In genomic region chr11:21374096-21374495, GRCm38 (mm10) we compare ENCODE assay signal across 26 mouse cellular contexts. TPM values are rescaled to one million over a fixed set of nuclear protein-coding genes. Genes with fewer than 3 reads are reported as not detected.
DNase-seq lines count a peak whose midpoint lies in the region; ATAC-seq and TF ChIP-seq lines count a peak whose summit lies in the region.
"Had no signal": no experiment of that assay in that cellular context is flagged by ENCODE, and none has a peak within 500 bp of the region (broad histone marks: within the 10 kb centered on the region; RNA-seq: fewer than 3 reads in every experiment).

No protein-coding gene starts in this region.

- no peak overlapping the region for H3K4me2 ChIP-seq in kidney, embryonic 15.5 days
- no peak overlapping the region for H3K4me2 ChIP-seq in midbrain, postnatal 0 days (ENCODE audit: low read depth, low read length, poor library complexity, severe bottlenecking)
- no peak overlapping the region for H3K4me2 ChIP-seq in midbrain, embryonic 11.5 days
- H3K4me2 ChIP-seq in heart, embryonic 12.5 days, result no peak overlapping the region
- H3K4me2 ChIP-seq: embryonic facial prominence, embryonic 13.5 days; heart, embryonic 13.5 days; liver, embryonic 15.5 days; lung, embryonic 15.5 days; neural tube, embryonic 12.5 days had no signal

- H3K36me3 ChIP-seq in kidney, embryonic 15.5 days, result no peaks in the 10 kb centered on the region
- no peaks in the 10 kb centered on the region for H3K36me3 ChIP-seq in midbrain, postnatal 0 days (ENCODE audit: insufficient read depth, low read length)
- H3K36me3 ChIP-seq in midbrain, embryonic 11.5 days (ENCODE audit: control insufficient read depth, insufficient read depth, low read length), result no peaks in the 10 kb centered on the region
- no peaks in the 10 kb centered on the region for H3K36me3 ChIP-seq in heart, embryonic 12.5 days
- H3K36me3 ChIP-seq: embryonic facial prominence, embryonic 13.5 days; forebrain, embryonic 10.5 days; heart, embryonic 13.5 days; liver, embryonic 15.5 days; lung, embryonic 15.5 days; midbrain, embryonic 10.5 days; neural tube, embryonic 12.5 days had no signal

- no peaks in the 10 kb centered on the region for H3K27me3 ChIP-seq in kidney, embryonic 15.5 days
- H3K27me3 ChIP-seq in midbrain, postnatal 0 days (ENCODE audit: insufficient read depth, low read length), result no peaks in the 10 kb centered on the region
- no peaks in the 10 kb centered on the region for H3K27me3 ChIP-seq in midbrain, embryonic 11.5 days (ENCODE audit: control insufficient read depth, insufficient read depth, low read length)
- H3K27me3 ChIP-seq in heart, embryonic 12.5 days (replicated peaks), result no peaks in the 10 kb centered on the region
- H3K27me3 ChIP-seq: embryonic facial prominence, embryonic 13.5 days; heart, embryonic 13.5 days; lung, embryonic 15.5 days; neural tube, embryonic 12.5 days had no signal

- WGBS in kidney, embryonic 15.5 days, result 90% methylated on average over 3 of the region's 3 CpGs
- 86% methylated on average over 3 of the region's 3 CpGs for WGBS in midbrain, postnatal 0 days
- WGBS in midbrain, embryonic 11.5 days, result 91% methylated on average over 3 of the region's 3 CpGs
- WGBS in heart, embryonic 12.5 days, result 89% methylated on average over 3 of the region's 3 CpGs

- no peak for TF ChIP-seq CTCF in midbrain, postnatal 0 days (IDR thresholded peaks at IDR 0.05)
- no peak for TF ChIP-seq CTCF in brain, embryonic 14.5 days (IDR thresholded peaks at IDR 0.05; ENCODE audit: borderline replicate concordance, extremely low read depth, insufficient read depth, insufficient read length)

- peaks cover 9% of the 10 kb centered on the region for H3K4me1 ChIP-seq in kidney, embryonic 15.5 days
- H3K4me1 ChIP-seq in midbrain, postnatal 0 days (ENCODE audit: insufficient read depth, low read length), result peaks cover 5% of the 10 kb centered on the region; the same call in 1 of the 2 replicates
- peaks cover 6% of the 10 kb centered on the region for H3K4me1 ChIP-seq in midbrain, embryonic 11.5 days (ENCODE audit: control insufficient read depth, insufficient read depth, low read length)
- H3K4me1 ChIP-seq in heart, embryonic 12.5 days (replicated peaks), result 0 out of 2 replicates have a peak, but pooled peaks cover 4% of the 10 kb centered on the region

- H3K9ac ChIP-seq in kidney, embryonic 15.5 days, result no peak overlapping the region
- H3K9ac ChIP-seq in midbrain, postnatal 0 days (replicated peaks; ENCODE audit: low read length, poor library complexity, severe bottlenecking), result no peak overlapping the region
- H3K9ac ChIP-seq in midbrain, embryonic 11.5 days (ENCODE audit: low read length), result no peak overlapping the region
- H3K9ac ChIP-seq in heart, embryonic 12.5 days, result no peak overlapping the region
- H3K9ac ChIP-seq: embryonic facial prominence, embryonic 13.5 days; forebrain, postnatal 0 days; heart, embryonic 13.5 days; liver, embryonic 15.5 days; lung, embryonic 15.5 days; neural tube, embryonic 12.5 days had no signal

- H3K27ac ChIP-seq in kidney, embryonic 15.5 days, result no peak overlapping the region
- no peak overlapping the region for H3K27ac ChIP-seq in midbrain, postnatal 0 days (ENCODE audit: low read depth, low read length)
- H3K27ac ChIP-seq in midbrain, embryonic 11.5 days (ENCODE audit: low read depth, low read length), result no peak overlapping the region
- no peak overlapping the region for H3K27ac ChIP-seq in heart, embryonic 12.5 days (ENCODE audit: poor library complexity, severe bottlenecking)
- H3K27ac ChIP-seq: embryonic facial prominence, embryonic 13.5 days; forebrain, embryonic 10.5 days; heart, adult 2 months; heart, embryonic 13.5 days; liver, embryonic 15.5 days; lung, embryonic 15.5 days; midbrain, embryonic 10.5 days; neural tube, embryonic 12.5 days had no signal

- DNase-seq in kidney, adult 11 months, result peak; percentile 25
- no peak for DNase-seq in kidney, postnatal 10 days
- peak; percentile 62 to 67 for DNase-seq in kidney, postnatal 36 days
- DNase-seq in midbrain, postnatal 0 days (ENCODE audit: low spot score), result peak; percentile 41
- no peak for DNase-seq in midbrain, embryonic 11.5 days (ENCODE audit: low spot score, missing footprints)
- peak; percentile 64 for DNase-seq in brain, embryonic 14.5 days (ENCODE audit: low read depth)
- DNase-seq: adrenal gland, adult 8-10 months; B cell, adult 2 months; cerebellum, adult 11 months; cerebellum, adult 9-11 months; forebrain, postnatal 0 days; heart, adult 2 months; heart, postnatal 10 days; liver had no signal

- no peak for ATAC-seq in kidney, embryonic 15.5 days (replicated peaks; ENCODE audit: low FRiP score)
- ATAC-seq in midbrain, postnatal 0 days (ENCODE audit: low FRiP score), result no peak
- ATAC-seq in midbrain, embryonic 11.5 days (ENCODE audit: low FRiP score), result no peak
- no peak for ATAC-seq in heart, embryonic 12.5 days (ENCODE audit: insufficient number of reproducible peaks, low FRiP score)
- ATAC-seq: forebrain, postnatal 0 days; intestine, embryonic 16.5 days; midbrain, embryonic 16.5 days had no signal

- no peak for TF ChIP-seq POLR2A in brain, embryonic 14.5 days (IDR thresholded peaks at IDR 0.05; ENCODE audit: borderline replicate concordance, extremely low read depth, insufficient read depth, insufficient read length, poor library complexity, severe bottlenecking)

- no peak overlapping the region for H3K4me3 ChIP-seq in kidney, embryonic 15.5 days (replicated peaks)
- H3K4me3 ChIP-seq in midbrain, postnatal 0 days (ENCODE audit: low read depth, low read length), result no peak overlapping the region
- H3K4me3 ChIP-seq in midbrain, embryonic 11.5 days (ENCODE audit: low read depth, low read length), result no peak overlapping the region
- no peak overlapping the region for H3K4me3 ChIP-seq in heart, embryonic 12.5 days
- H3K4me3 ChIP-seq: embryonic facial prominence, embryonic 13.5 days; forebrain, embryonic 10.5 days; heart, adult 2 months; heart, embryonic 13.5 days; liver, embryonic 15.5 days; lung, embryonic 15.5 days; midbrain, embryonic 10.5 days; myocyte; neural tube, embryonic 12.5 days had no signal

- H3K9me3 ChIP-seq in kidney, embryonic 15.5 days (replicated peaks), result no peaks in the 10 kb centered on the region
- H3K9me3 ChIP-seq in midbrain, postnatal 0 days (ENCODE audit: low read length), result no peaks in the 10 kb centered on the region
- no peaks in the 10 kb centered on the region for H3K9me3 ChIP-seq in midbrain, embryonic 11.5 days (ENCODE audit: control insufficient read depth, low read length)
- no peaks in the 10 kb centered on the region for H3K9me3 ChIP-seq in heart, embryonic 12.5 days (replicated peaks)
- H3K9me3 ChIP-seq: embryonic facial prominence, embryonic 13.5 days; forebrain, embryonic 10.5 days; heart, embryonic 13.5 days; liver, embryonic 15.5 days; lung, embryonic 15.5 days; midbrain, embryonic 10.5 days; neural tube, embryonic 12.5 days had no signal

RNA-seq across cellular contexts. Expression of gene Ugp2, which starts 3.1 kb away (rescaled TPM):
- polyA plus RNA-seq in kidney, embryonic 15.5 days (2015; fragmentation: Nextera tagmentation; extraction: Ambion mirVana), result 80.7 and 87.1 TPM in 2 replicates
- total RNA-seq in midbrain, postnatal 0 days (2014; rRNA removed), result 44.8 and 47.1 TPM in 2 replicates
- polyA plus RNA-seq in midbrain, postnatal 0 days (2015; fragmentation: Nextera tagmentation; extraction: Ambion mirVana), result 54.2 and 58.8 TPM in 2 replicates
- polyA plus RNA-seq in midbrain, embryonic 11.5 days (2014; fragmentation: Nextera tagmentation; extraction: Ambion mirVana), result 70.0 and 75.2 TPM in 2 replicates
- polyA plus RNA-seq in brain, embryonic 14.5 days (2012; rRNA removed), result 23.2 and 29.0 TPM in 2 replicates
- 213 and 221 TPM in 2 replicates for polyA plus RNA-seq in heart, embryonic 12.5 days (2016; fragmentation: Nextera tagmentation; extraction: Ambion mirVana)

Comparison
In these comparisons a context has a peak if more than half of its experiments do, and no peak if none do; other contexts are left out.
1. DNase-seq: peak in kidney, adult 11 months (single experiment), kidney, postnatal 36 days (2 of 2), midbrain, postnatal 0 days (single experiment) and brain, embryonic 14.5 days (single experiment); none in kidney, postnatal 10 days (single experiment) and midbrain, embryonic 11.5 days (single experiment).